Mouse (Mus musculus) G1E (cell line): ENCODE results near the gene Cnr1. TPM values are rescaled to one million over a fixed set of nuclear protein-coding genes. Genes with fewer than 3 reads are reported as not detected.

Experiments
- ATAC-seq: 2 replicates; pipeline ENCODE4 v1.8.0; 2016; ENCODE audit warnings: mild to moderate bottlenecking; ENCODE audit not compliant: insufficient number of reproducible peaks, poor library complexity, low FRiP score, severe bottlenecking; ENCODE audit errors: extremely low read depth
- DNase-seq: peaks from one replicate; pipeline ENCODE4 v3.0.0; 2012; ENCODE audit warnings: low spot score
- H3K27me3 ChIP-seq: 2 replicates; pipeline ENCODE4 v1.6.1; 2012; ENCODE audit warnings: mild to moderate bottlenecking, low read length, inconsistent platforms; ENCODE audit not compliant: insufficient read depth
- H3K36me3 ChIP-seq: replicated peaks from 2 replicates; pipeline ENCODE3; 2012; ENCODE audit warnings: mild to moderate bottlenecking, inconsistent platforms
- H3K4me1 ChIP-seq: 2 replicates; pipeline ENCODE4 v1.6.1; 2012; ENCODE audit warnings: low read depth, low read length, inconsistent platforms, mixed read lengths; ENCODE audit not compliant: insufficient read depth
- H3K4me3 ChIP-seq: 2 replicates; pipeline ENCODE4 v1.5.1; 2012; ENCODE audit warnings: low read depth, mild to moderate bottlenecking, inconsistent platforms, low read length, moderate library complexity, mixed read lengths
- H3K9me3 ChIP-seq: replicated peaks from 2 replicates; pipeline ENCODE4 v1.6.1; 2012; ENCODE audit warnings: inconsistent platforms
- CTCF ChIP-seq: IDR thresholded peaks from 2 replicates; pipeline ENCODE4 v1.5.1; 2012; ENCODE audit warnings: low read depth, low read length, inconsistent platforms, mixed read lengths
- GATA1 ChIP-seq: IDR thresholded peaks from 2 replicates; pipeline ENCODE4 v1.6.1; 2012; ENCODE audit warnings: borderline replicate concordance, low read length, inconsistent platforms, mixed read lengths
- GATA2 ChIP-seq: IDR thresholded peaks from 2 replicates; pipeline ENCODE4 v1.6.1; 2012; ENCODE audit warnings: low read depth, low read length, inconsistent platforms, borderline replicate concordance
- POLR2AphosphoS5 ChIP-seq: IDR thresholded peaks from 2 replicates; pipeline ENCODE4 v1.6.1; 2012; ENCODE audit warnings: low read depth, low read length, inconsistent platforms; ENCODE audit not compliant: insufficient replicate concordance
- TAL1 ChIP-seq: conservative IDR thresholded peaks from 2 replicates; pipeline ENCODE4 v1.6.1; 2012; ENCODE audit warnings: low read depth, low read length, inconsistent platforms, mixed read lengths
- polyA plus RNA-seq: library from polyadenylated mRNA; stranded (reverse); fragments of >175 nt; gene quantifications from 2 replicates; pipeline ENCODE4 v1.2.3, GENCODE M21; 2012
- total RNA-seq, 2 experiments: library from RNA; stranded (forward) in 1 of 2; stranded (reverse) in 1 of 2; fragments of 200-1000 nt in 1 of 2; fragments of >200 nt in 1 of 2; fragmentation: Nextera tagmentation in 1 of 2; gene quantifications; 2 replicates each; pipeline ENCODE4 v1.2.3; 2014 to 2017

Cnr1 gene
- total and polyA plus RNA-seq, 3 experiments: 0.05 TPM; not detected in 2

DNA sequence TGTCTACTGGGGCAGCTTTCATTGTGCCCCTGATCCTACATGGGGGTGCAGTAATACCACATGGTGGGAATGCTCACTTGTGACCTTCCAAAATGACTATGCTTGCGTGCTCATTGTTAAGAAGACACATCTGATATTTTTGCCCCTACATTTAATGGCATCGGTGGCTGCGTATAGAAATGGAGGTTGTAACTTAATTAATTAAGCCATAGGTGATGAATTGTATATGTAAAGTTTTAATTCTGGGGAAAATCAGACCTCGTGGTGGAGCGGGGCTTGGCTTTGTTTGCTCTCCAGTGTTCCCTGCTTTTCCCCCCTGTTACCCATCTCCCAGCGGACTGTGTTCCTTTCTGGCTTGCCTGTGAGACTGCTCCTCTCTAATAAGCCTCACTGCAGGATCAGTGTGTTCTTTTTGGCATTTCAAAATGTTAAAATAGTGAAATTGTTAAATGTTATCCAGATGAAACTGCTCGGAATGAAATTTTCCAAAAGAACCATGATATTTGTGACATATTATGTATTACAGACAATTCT lies 2.4 kb downstream of the Cnr1 start:
- Histone ChIP-seq H3K4me1 (no peaks in the 10 kb centered on the region), H3K36me3 (no peaks in the 10 kb centered on the region), H3K4me3 (no peak overlapping the region), H3K9me3 (peaks cover 18% of the 10 kb centered on the region), H3K27me3 (peaks cover 4% of the 10 kb centered on the region; the same call in 1 of the 2 replicates)
- no peak for ATAC-seq
- TF ChIP-seq CTCF (no peak), TAL1 (no peak), GATA2 (no peak), GATA1 (no peak), POLR2AphosphoS5 (no peak)
- DNase-seq: no peak

DNA sequence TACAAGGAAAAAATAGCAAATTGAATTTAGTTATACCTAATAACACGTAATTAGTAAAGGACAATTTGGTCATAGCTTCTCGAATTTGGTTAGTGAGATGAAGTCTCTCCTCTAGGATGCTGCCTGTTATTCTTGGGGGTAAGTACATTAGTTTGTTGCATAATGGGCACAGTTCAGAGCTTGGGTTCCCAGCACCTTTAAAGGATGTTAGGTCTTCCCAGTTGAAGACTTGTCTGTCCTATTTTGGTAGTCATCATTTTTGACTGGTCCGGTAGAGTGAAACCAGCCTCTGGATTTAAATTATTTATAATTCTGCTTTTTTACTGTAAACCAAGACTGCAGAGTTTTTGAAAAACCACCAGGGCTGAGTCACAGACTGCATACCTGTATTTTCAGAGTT lies 3.3 kb downstream of the Cnr1 start:
- ATAC-seq (no peak), DNase-seq (no peak)
- peaks cover 18% of the 10 kb centered on the region for H3K9me3 ChIP-seq
- no peaks in the 10 kb centered on the region for H3K36me3 ChIP-seq
- H3K4me1 ChIP-seq: no peaks in the 10 kb centered on the region
- H3K4me3 ChIP-seq: no peak overlapping the region
- TF ChIP-seq POLR2AphosphoS5: no peak
- no peak for TF ChIP-seq CTCF
- no peak for TF ChIP-seq TAL1
- TF ChIP-seq GATA1: no peak
- TF ChIP-seq GATA2: no peak
- H3K27me3 ChIP-seq: peaks cover 4% of the 10 kb centered on the region; the same call in 1 of the 2 replicates

DNA sequence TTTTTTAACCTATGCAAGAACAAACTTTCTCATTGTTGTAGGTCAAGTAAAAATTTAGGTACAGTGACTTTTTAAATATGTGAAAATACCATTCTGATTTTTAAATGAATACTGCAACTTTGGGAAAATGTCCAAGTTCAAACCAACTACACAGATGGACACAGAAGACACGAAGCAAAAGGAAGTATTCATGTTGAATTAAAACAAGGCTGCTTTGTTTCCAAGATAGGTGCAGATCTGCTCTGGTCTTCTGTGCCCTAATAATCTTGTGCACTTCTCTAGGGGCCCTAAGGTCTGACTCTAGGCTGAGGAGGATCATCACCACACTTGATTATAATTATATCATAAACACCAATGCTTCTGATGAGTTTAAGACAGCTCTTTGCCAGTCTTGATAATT lies 4.1 kb downstream of the Cnr1 start:
- no peaks in the 10 kb centered on the region for H3K4me1 ChIP-seq
- H3K36me3 ChIP-seq: no peaks in the 10 kb centered on the region
- TF ChIP-seq TAL1: no peak
- no peak for TF ChIP-seq CTCF
- TF ChIP-seq GATA1: no peak
- TF ChIP-seq GATA2: no peak
- no peak for TF ChIP-seq POLR2AphosphoS5
- peaks cover 4% of the 10 kb centered on the region; the same call in 1 of the 2 replicates for H3K27me3 ChIP-seq
- ATAC-seq (no peak), DNase-seq (no peak)
- H3K4me3 ChIP-seq: no peak overlapping the region
- H3K9me3 ChIP-seq: peaks cover 16% of the 10 kb centered on the region

DNA sequence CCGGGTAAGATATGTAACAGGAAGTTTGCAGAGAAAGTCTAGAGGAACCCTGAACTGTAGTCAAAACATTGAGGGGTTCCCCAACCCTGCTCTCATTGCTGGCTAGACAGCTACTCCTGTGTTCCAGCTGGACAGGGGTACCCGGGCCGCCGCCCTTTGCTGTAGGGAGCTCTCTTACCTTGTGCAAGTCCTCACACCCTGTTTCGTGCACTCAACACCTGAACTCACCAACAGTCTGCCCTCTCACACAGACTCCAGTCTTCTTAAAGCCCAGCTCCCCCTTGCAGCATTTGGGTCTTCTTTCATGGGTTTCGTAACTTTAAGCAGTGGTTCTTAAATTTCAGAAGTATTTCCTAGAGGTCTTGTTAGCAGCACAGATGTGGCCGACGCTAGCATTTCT lies 7.0 kb downstream of the Cnr1 start:
- Histone ChIP-seq H3K27me3 (0 out of 2 replicates have a peak, but pooled peaks cover 2% of the 10 kb centered on the region), H3K9me3 (no peaks in the 10 kb centered on the region), H3K36me3 (no peaks in the 10 kb centered on the region), H3K4me1 (no peaks in the 10 kb centered on the region), H3K4me3 (no peak overlapping the region)
- DNase-seq (no peak), ATAC-seq (no peak)
- TF ChIP-seq POLR2AphosphoS5 (no peak), CTCF (no peak), GATA2 (no peak), GATA1 (no peak), TAL1 (no peak)

DNA sequence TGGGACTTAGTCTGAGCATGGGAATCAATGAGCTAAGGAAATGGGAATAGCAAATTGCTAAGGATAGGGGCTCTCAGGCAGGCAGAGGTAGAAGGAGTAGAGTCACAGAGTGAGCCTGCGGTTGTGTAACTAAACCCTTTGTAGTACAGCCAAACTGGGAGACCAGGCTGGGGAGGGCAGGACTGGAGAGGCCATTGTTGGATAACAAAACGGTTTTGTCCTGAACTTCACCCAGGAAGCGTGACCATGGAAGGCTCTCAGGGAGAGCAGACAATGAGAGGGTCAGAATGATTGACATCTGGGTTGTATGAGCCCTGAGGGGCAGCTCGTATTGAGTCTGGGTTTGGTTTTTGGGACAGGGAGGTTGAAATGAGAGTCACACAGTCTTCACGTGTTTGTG lies 17.2 kb downstream of the Cnr1 start:
- no peaks in the 10 kb centered on the region for H3K36me3 ChIP-seq
- no peak for TF ChIP-seq CTCF
- TF ChIP-seq GATA2: no peak
- no peak for TF ChIP-seq TAL1
- TF ChIP-seq POLR2AphosphoS5: no peak
- no peak for TF ChIP-seq GATA1
- no peaks in the 10 kb centered on the region for H3K27me3 ChIP-seq
- DNase-seq (no peak), ATAC-seq (no peak)
- no peak overlapping the region for H3K4me3 ChIP-seq
- no peaks in the 10 kb centered on the region for H3K9me3 ChIP-seq
- H3K4me1 ChIP-seq: no peaks in the 10 kb centered on the region

DNA sequence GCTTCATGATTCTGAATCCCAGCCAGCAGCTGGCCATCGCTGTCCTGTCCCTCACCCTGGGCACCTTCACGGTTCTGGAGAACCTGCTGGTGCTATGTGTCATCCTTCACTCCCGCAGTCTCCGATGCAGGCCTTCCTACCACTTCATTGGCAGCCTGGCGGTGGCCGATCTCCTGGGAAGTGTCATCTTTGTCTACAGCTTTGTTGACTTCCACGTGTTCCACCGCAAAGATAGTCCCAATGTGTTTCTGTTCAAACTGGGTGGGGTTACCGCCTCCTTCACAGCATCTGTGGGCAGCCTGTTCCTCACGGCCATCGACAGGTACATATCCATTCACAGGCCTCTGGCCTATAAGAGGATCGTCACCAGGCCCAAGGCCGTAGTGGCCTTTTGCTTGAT lies 19.5 kb downstream of the Cnr1 start:
- ATAC-seq (no peak), DNase-seq (no peak)
- Histone ChIP-seq H3K36me3 (no peaks in the 10 kb centered on the region), H3K4me1 (no peaks in the 10 kb centered on the region), H3K27me3 (no peaks in the 10 kb centered on the region), H3K4me3 (no peak overlapping the region), H3K9me3 (no peaks in the 10 kb centered on the region)
- TF ChIP-seq POLR2AphosphoS5 (no peak), CTCF (no peak), TAL1 (no peak), GATA1 (no peak)

DNA sequence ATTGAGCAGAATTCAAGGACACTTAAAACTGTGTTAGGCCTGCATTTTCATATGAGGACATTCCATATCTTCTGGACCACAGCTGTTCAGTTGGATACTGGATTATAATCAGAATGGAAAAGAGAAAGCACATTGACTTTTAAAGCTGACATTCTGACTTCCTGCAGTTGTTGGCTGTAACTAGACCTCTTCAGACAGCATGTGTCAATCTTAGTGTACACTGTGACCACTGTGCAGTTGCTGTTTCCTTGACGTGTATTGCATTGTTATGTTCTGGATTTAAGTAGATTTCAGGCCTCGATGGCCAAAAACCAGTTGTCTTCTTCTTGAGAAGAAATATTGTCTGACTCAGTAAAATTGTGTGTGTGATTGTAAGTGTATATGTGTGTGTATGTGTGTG lies 21.3 kb downstream of the Cnr1 start:
- H3K9me3 ChIP-seq: no peaks in the 10 kb centered on the region
- DNase-seq (no peak), ATAC-seq (no peak)
- TF ChIP-seq TAL1 (no peak), POLR2AphosphoS5 (no peak), GATA2 (no peak), CTCF (no peak), GATA1 (no peak)
- H3K4me1 ChIP-seq: no peaks in the 10 kb centered on the region
- no peaks in the 10 kb centered on the region for H3K27me3 ChIP-seq
- H3K36me3 ChIP-seq: no peaks in the 10 kb centered on the region
- H3K4me3 ChIP-seq: no peak overlapping the region
